Mouse (Mus musculus): ENCODE measurements around the gene Gfod1.

Gfod1 gene

GRCm38 (mm10) chr13:43209560-43209959 lies 94.4 kb downstream of the Gfod1 start:
- in situ Hi-C loops (cut with MboI; ENCODE audit: unreplicated experiment in 2 of 2) = loop anchor here (5.0 to 10.0 kb wide), 2 partner anchors 43 to 45 kb away; no protein-coding TSS in a partner anchor

GRCm38 (mm10) chr13:43208914-43209439 lies 95.0 kb downstream of the Gfod1 start:
- in situ Hi-C loops (cut with MboI; ENCODE audit: unreplicated experiment in 2 of 2) = loop anchor here (5.0 to 10.0 kb wide), 2 partner anchors 43 to 46 kb away; no protein-coding TSS in a partner anchor

GRCm38 (mm10) chr13:43206118-43206683 lies 97.8 kb downstream of the Gfod1 start:
- in situ Hi-C loops (cut with MboI; ENCODE audit: unreplicated experiment in 2 of 2) = loop anchor here (5.0 to 10.0 kb wide), 2 partner anchors 46 to 49 kb away; no protein-coding TSS in a partner anchor

GRCm38 (mm10) chr13:43203641-43204040 lies 100.3 kb downstream of the Gfod1 start:
- in situ Hi-C loops (cut with MboI; ENCODE audit: unreplicated experiment in 2 of 2) = loop anchor here in 1 of 2 experiments (5.0 to 10.0 kb wide), 2 partner anchors 51 to 119 kb away; no protein-coding TSS in a partner anchor

DNA sequence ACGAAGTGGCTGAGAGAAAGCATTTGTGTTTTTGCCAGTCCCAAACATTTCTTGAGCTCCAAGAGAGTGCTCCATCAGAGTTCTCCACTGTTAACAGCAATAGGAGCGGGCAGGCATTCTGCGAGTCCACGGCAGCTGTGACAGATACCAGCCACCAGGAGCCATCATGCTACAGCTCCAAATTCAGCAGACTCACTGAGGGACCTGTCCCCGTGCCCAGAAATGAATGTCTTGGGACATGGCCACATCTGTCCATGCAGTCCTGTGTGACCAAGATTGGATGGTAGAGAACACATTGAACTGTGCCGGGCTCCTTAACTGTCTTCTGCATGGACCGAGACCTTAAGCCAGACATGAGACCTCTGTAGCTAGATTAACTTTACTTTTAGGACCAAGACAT lies 100.7 kb downstream of the Gfod1 start:
- in situ Hi-C loops (cut with MboI; ENCODE audit: unreplicated experiment in 2 of 2) = loop anchor here in 1 of 2 experiments (5.0 to 10.0 kb wide), 2 partner anchors 52 to 119 kb away; no protein-coding TSS in a partner anchor

DNA sequence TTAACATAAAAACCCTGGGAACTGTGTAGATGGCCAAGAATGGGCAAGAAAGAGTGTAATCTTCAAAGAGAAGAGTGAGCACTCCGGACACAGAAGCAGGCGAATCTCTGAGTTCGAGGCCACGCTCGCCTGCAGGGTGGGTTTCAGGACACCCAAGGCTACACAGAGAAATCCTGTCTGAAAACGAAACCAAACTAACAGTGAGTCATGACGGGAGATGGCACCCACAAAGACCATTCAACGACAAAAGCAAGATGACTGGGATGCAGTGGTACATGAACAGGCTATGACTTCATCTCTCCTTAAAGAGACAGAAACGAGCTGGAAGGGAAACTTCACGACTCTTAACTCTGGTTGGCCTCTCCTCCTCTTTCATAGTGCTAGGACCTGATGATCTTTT lies 101.6 kb downstream of the Gfod1 start:
- in situ Hi-C loops (cut with MboI; ENCODE audit: unreplicated experiment in 2 of 2) = loop anchor here in 1 of 2 experiments (5.0 to 10.0 kb wide), 2 partner anchors 52 to 120 kb away; no protein-coding TSS in a partner anchor

GRCm38 (mm10) chr13:43201033-43201432 lies 102.9 kb downstream of the Gfod1 start:
- in situ Hi-C loops (cut with MboI; ENCODE audit: unreplicated experiment in 2 of 2) = loop anchor here in 1 of 2 experiments (5.0 to 10.0 kb wide), 2 partner anchors 54 to 121 kb away; no protein-coding TSS in a partner anchor

DNA sequence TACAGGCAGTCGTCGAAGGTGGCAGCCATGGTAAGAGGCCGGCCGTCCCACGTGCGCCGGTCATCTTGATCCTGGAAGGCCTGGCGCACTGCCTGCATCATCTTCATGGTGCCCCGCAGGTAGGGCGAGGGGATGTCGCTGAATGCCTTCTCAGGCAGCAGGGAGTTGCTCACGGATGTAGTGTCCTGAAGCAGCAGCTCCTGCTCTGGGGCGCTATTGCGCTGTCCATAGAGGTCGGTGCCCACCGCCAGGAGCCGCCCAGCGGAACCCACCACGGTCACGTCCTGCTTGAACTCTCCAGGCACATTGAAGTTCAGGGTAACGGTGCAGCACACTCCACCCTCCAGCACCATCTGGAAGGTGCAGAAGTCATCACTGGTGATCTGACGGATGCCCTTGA lies 103.5 kb downstream of the Gfod1 start:
- in situ Hi-C loops (cut with MboI; ENCODE audit: unreplicated experiment in 2 of 2) = loop anchor here in 1 of 2 experiments (5.0 to 10.0 kb wide), 2 partner anchors 54 to 122 kb away; no protein-coding TSS in a partner anchor

DNA sequence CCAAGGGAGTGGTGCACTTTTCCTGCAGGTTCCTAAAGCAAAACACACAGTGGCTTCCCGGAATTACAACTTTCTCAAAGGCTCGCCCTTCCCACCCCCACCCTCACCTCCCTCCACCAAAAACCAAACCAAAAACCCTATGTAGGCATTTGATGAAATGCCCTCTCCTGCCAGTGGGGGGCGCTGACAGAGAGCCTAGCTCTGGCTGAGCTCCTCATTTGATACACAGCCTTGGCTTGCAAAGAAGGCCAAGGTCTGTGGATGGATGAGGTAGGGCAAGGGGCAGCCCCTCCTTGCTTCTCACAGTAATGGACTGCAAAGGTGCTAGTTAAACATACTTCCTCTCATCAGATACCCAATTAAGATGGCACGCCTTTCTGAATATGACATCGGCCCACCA lies 104.2 kb downstream of the Gfod1 start:
- in situ Hi-C loops (cut with MboI; ENCODE audit: unreplicated experiment in 2 of 2) = loop anchor here (5.0 to 25.0 kb wide), 3 partner anchors 55 to 1788 kb away; no protein-coding TSS in a partner anchor

DNA sequence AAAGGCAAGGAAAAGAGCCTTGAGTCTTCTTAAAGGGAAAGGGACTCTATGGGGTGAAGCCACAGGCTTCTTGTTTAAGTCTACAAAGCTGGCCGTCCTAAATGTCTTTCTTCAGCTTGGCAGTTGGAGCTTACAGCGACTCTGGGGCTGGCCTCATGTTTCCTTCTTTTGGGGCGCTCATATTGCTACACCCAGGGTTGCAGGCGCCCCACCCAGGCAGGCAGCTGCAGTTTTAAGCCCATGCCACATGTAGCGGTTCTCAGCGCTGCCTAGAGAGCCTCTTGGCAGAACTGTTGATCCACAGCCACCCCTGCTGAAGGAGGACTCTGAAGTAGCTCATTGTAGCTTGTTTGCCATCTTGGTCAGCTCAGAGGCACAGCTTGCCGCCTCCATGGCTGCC lies 104.7 kb downstream of the Gfod1 start:
- in situ Hi-C loops (cut with MboI; ENCODE audit: unreplicated experiment in 2 of 2) = loop anchor here in 1 of 2 experiments (25.0 kb wide), 1 partner anchor 1788 kb away; no protein-coding TSS in a partner anchor

DNA sequence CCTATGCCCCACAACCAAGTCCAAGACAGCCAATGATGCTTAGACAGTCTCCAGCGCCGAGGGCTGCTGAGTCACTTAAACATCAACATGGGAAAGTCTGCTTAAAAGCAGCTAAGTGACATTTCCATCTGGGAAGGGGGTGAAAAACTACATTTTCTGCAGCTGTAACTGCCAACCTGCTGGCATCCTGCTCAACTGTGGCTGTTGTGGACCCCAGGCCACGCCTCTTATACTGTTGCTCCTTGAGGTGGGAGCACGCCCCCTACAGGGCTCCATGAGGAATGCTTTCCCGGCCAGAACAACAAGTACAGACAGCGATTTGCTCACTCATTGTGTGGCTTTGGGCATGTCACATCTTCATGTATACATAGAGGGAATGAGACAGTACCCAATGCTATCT lies 106.8 kb downstream of the Gfod1 start:
- in situ Hi-C loops (cut with MboI; ENCODE audit: unreplicated experiment in 2 of 2) = loop anchor here in 1 of 2 experiments (25.0 kb wide), 1 partner anchor 1790 kb away; no protein-coding TSS in a partner anchor

GRCm38 (mm10) chr13:43196000-43196399 lies 108.0 kb downstream of the Gfod1 start:
- in situ Hi-C loops (cut with MboI; ENCODE audit: unreplicated experiment in 2 of 2) = loop anchor here in 1 of 2 experiments (25.0 kb wide), 1 partner anchor 1791 kb away; no protein-coding TSS in a partner anchor

GRCm38 (mm10) chr13:43193932-43194331 lies 110.0 kb downstream of the Gfod1 start:
- in situ Hi-C loops (cut with MboI; ENCODE audit: unreplicated experiment in 2 of 2) = loop anchor here in 1 of 2 experiments (25.0 kb wide), 1 partner anchor 1793 kb away; no protein-coding TSS in a partner anchor

DNA sequence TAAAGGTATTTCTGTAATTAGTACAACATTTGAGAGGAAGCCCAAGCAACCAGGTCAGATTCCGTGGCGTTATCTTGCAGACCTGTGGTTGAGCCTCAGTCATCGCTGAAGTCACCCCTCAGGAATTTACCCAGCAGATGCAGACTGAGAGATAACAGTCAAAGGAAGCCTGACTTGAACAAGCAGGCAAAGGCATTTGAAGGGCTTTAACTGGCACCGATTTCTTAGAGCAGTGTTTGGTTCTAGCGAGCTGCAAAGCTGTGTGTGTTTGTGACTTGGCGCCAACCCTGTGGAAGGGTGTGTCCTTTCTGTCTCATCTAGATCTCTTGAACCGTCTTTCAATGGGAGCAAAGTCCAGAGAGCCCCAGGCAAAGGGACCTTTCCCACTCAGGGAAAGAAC lies 110.7 kb downstream of the Gfod1 start:
- in situ Hi-C loops (cut with MboI; ENCODE audit: unreplicated experiment in 2 of 2) = loop anchor here in 1 of 2 experiments (25.0 kb wide), 1 partner anchor 1794 kb away; no protein-coding TSS in a partner anchor

GRCm38 (mm10) chr13:43191741-43192192 lies 112.2 kb downstream of the Gfod1 start:
- in situ Hi-C loops (cut with MboI; ENCODE audit: unreplicated experiment in 2 of 2) = loop anchor here in 1 of 2 experiments (25.0 kb wide), 1 partner anchor 1796 kb away; no protein-coding TSS in a partner anchor

GRCm38 (mm10) chr13:43191290-43191689 lies 112.7 kb downstream of the Gfod1 start:
- in situ Hi-C loops (cut with MboI; ENCODE audit: unreplicated experiment in 2 of 2) = loop anchor here in 1 of 2 experiments (25.0 kb wide), 1 partner anchor 1796 kb away; no protein-coding TSS in a partner anchor

DNA sequence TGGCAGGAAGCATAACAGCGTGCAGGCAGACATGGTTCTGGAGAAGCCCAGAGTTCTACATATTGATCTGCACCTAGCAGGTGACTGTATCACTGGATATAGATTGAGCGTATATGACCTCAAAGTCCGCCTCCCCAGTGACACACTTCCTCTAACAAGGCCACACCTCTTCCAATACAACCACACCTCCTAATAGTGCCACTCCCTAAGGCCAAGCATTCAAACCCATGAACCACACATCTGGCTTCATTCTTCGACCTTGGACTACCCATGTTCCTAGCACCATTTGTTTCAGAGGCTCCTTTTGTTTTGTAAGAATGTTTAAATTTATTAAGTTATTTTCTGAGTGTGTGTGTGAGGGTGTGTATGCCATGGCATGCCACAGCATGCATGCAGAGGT lies 116.2 kb downstream of the Gfod1 start:
- in situ Hi-C loops (cut with MboI; ENCODE audit: unreplicated experiment in 2 of 2) = loop anchor here in 1 of 2 experiments (5.0 to 25.0 kb wide), 2 partner anchors 135 to 1800 kb away; no protein-coding TSS in a partner anchor

- in situ Hi-C loops (cut with MboI; ENCODE audit: unreplicated experiment in 2 of 2) = loop anchor here in 1 of 2 experiments (25.0 kb wide), 1 partner anchor 1804 kb away; no protein-coding TSS in a partner anchor
These were observed 120.5 kb downstream of the Gfod1 start for GRCm38 (mm10) chr13:43183248-43184055.

- in situ Hi-C loops (cut with MboI; ENCODE audit: unreplicated experiment in 2 of 2) = loop anchor here in 1 of 2 experiments (25.0 kb wide), 1 partner anchor 1805 kb away; no protein-coding TSS in a partner anchor
These were observed 121.3 kb downstream of the Gfod1 start for GRCm38 (mm10) chr13:43182465-43183201.
